Mouse (Mus musculus) 3134 (cell line): ENCODE data around the gene Creg1.
A peak's percentile ranks its signal among the peaks of the same experiment; 100 is the strongest.
"Not testable (repeated sequence)": the region's sequence is repeated elsewhere in the genome, so short reads cannot be mapped to it uniquely, and the experiment has no call there.

Experiments used
- DNase-seq: peaks from one replicate; pipeline ENCODE4 v3.0.0-alpha.2; 2011; ENCODE audit warnings: low spot score; ENCODE audit not compliant: insufficient read length; ENCODE audit errors: extremely low read depth

Gene Creg1

DNA sequence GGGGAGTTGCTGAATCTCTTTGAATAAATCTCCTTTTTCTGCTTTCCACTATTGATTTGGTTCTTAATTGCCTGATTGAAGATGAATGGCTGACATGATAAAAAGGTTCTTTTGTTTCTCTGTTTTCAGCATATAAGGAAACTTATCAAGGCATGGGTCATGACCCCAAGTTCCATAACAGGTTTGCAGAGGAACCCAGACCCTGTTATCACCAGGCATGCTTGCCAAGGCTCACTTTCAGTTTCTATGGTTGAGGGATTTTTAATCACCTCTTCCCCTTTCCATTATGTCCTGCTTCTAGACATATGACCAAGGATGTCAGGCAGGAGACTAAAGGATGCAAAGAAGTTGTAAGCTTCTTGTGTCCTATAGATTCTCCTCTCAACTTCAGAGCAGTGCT lies 12.4 kb upstream of the Creg1 start:
- DNase-seq: no peak

DNA sequence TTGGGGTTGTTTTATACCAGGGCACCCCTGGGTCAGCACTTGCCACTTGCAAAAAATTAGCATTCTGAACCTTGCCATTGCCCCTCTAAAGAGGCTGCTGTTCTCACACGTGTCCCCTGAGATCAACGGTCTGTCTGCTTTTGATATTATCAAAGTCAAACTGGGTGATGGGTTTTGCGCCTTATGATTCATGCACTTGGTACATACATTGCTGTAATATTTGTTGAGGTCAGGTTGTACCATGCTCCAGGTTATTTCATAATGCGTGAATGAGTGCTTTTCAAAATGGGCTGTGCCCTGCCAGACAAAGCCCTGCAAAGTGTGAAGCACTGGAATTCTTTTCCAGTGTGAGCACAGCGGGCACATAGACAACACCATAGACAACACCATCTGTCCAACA lies 11.7 kb upstream of the Creg1 start:
- no peak for DNase-seq

DNA sequence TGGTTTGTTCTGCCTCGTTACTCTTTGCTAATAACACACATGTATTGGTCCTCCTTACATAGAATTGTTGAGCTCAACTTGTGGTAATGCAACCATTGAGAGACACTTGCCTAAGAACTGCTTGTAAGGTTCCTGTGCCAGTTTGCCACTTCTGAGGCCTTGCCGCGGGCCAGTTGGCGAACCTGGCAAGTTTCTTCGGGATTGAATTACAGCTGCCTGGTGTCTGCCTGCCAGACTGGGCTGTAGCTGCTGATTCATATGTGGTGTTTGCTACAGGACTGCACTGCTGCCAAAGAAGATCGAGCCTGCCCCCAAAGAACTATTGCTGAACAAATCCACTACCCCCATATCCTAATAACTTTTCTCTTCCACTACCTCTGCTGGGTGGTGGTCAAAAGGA lies 9.3 kb upstream of the Creg1 start:
- peak; percentile 54 for DNase-seq

DNA sequence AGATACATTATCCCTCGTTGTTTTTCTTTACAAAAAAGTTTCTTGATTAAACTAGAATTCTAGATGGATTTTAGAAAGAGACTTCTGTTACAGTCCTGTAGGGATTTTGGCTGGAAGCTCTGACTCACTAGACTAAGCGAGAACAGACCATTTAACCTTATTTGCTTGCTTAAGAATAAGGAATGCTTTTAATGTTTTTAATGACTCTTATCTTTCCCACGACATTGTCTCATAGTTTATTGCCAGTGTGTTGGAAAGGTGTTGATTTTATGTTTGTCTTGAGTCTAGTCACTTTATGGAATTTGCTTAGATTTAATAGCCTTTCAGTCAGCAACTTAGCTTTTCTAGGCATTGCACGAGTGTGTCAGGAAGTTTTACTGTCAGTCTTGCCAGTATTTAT lies 8.4 kb upstream of the Creg1 start:
- no peak for DNase-seq

DNA sequence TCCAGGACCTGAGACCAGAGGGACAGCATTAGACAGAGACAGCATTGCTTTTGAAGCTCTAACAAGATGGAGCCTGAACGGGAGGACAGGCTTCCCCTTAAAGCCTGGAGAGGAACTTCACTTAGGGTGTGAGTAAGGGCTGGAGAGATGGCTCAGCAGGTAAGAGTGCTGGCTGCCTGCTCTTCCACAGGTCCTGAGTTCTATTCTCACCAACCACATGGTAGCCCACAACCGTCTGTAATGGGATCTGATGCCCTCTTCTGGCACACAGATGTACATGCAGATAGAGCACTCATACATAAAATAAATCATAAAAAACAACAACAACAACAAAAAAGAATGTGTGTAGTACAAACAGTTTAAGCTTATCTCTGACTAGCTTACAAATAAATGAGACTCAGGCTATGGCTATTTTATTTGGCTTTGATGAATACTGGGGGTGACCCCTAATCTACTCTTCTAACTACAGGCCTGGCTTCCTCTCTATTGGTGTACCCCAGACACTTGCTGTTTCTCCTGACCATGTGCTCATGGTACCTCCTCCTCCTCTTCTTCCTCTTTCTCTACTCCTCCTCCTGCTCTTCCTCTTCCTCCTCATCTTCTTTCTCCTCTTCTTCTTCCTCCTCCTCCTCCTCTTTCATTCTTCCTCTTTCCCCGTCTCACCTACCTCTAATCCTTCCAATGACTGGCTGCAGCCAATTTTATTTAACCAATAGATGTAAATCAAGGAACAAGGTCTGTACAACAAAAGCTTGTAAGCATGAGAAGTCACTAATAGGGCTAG lies 1.8 kb upstream of the Creg1 start:
- no peak for DNase-seq

DNA sequence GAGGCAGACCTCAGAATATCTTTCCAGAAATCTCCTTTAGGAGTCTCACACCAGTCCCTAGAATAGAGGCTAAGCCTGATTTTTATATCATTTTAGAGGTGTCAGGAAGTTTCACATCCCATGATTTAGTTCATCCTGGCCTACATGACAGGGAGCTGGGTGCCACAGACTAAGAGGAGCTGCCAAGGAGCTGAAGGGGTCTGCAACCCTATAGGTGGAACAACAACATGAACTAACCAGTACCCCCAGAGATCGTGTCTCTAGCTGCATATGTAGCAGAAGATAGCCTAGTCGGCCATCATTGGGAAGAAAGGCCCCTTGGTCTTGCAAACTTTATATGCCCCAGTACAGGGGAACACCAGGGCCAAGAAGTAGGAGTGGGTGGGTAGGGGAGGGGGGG lies 1.0 kb upstream of the Creg1 start:
- not testable (repeated sequence) for DNase-seq

DNA sequence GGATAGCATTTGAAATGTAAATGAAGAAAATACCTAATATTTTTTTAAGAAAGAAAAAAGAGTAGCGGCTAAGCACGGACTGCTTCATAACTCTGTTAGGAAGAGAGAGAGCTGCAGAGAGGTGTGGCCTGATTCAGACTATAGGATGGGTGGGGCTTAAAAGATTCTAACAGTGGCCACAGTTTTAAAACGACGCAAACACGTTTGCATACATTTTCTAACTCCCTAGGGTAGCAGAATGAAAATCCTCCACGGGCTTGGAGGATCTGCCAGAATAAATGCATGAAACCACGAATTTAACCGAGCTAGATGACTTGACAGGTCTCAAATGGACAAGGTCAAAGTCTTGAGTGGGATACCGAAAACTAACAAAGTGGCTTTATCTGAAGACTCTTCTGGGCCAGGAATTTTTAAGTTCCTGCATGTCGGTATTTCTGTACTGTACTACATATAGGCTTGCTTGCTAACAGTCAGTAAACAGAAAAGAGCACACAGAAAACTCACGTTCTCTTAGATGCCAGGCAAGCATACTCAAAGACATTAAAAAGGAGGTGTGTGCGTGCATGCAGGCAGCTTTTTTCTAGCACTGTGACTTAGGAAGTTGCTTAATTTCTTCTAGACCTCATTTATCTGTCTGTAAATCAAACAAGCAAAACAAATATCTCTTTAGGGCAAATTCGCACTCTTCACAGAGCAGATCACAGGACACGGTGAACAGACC lies 472 bp upstream of the Creg1 start:
- DNase-seq: no peak

DNA sequence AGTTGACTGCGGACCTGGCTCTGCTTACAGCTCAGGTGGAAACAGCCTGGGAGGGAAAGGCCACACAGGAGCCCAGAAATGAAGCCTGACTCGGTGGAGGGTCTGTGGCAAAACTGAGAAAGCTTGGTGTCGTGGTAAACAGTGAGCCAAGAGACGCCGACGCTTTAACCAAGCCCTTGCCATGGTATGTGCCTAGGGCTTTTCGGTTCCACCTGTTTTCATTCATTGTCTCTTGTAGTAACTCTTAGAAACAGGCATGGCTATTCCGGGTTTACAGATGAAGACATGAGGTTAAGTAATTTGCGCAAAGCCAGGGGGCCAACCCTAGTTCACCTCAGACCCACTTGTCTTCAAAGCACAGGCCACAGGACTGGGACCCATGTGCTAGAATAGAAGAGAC lies 1.0 kb downstream of the Creg1 start:
- no peak for DNase-seq

DNA sequence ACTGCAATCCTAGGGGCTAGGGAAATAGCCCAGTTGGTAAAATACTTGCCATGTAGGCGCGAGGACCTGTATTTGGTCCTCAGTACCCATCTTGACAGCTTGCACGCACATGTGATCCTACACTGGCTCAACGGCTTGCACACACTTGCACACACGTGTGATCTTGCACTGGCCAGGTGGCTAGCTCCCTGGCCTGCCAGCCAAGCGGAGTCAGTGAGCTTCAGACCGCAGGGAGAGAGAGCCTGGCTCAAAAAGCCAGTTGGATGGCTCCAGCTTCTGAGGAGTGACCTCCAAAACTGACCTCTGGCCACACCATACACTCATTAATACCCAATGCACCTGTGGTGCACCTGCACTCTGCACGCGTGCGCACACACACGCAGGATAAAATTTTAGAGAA lies 1.5 kb downstream of the Creg1 start:
- DNase-seq: no peak

DNA sequence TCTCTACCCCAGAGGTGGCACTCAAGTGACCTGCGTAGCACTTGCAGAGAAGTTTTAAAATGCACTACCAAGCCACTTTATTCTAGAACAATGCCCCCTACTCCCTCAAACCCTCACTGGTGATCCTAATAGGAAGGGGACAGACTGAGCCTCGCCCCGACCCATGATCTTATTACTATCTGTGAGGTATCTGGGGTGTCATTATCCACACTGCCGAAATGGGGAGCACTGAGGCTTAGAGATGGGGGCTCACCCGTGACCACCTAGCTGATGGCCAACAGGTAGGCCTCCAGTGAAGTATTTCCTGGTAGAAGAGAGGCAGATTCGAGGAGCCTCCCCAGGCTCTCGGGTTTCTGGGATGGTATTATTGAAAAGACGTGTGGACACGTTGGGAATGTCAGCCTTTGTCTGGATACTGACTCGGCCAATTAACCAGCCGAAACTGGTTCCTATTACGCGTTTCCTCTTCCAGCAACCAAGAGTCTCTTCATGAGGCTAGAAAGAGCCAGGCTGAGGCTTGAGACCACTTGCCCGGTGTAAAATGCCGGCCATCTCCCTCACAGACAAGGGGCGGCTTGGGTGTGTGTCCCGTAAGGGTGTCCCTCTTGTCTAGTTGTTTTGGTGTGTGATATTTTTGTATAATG lies 2.2 kb downstream of the Creg1 start:
- no peak for DNase-seq

DNA sequence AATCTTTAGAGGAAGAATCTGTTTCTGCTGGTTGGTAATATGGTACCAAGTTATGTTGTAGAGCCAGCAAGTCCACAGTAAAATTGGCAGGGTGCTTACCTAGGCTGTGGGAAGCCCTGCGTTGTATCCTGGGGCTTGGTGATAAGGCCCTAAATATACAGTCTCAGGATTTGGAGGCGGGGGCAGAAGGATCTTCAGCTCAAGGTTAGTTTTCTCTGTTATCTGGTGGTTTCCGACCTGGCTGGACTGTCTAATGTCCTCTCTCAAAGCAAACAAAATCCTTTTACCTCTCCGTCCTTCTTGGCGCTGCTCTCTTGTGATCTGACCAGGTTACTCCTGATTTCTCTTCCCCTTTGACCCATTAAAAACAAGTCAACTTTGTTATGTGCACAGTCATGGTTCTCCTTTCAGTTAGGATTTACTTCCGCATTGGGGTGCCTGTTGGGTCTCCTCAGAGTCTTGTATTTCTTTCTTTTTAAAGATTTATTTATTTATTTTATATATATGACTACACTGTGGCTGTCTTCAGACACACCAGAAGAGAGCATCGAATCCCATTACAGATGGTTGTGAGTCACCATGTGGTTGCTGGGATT lies 2.8 kb downstream of the Creg1 start:
- DNase-seq: no peak

DNA sequence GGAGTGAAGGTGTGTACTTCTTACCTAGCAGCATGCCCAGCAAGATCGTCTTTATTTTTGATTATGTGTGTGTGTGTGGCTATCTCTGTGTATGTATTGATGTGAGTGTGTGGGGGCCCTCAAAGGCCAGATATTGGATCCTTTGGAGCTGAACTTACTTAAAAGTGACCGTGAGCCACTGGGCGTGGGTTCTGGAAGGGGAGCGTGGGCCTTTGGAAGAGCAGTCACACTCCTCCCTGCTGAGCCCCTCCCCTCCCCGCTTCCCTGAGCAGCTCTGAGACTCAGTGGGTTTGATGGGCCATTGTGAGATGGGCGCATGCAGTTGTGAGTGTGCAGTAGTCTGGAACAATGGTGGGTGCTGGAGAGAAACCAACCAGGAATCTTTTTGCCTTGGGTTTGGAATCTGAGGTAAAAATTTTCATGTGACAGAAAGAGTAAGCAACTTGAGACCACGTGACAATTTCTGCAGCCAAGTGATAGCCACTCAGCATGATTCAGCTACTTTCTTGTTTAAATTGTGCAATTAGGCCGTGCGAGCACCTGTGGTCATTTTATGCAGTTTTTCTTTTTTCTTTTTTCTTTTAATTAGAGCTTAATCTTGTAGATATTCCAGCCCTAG lies 5.5 kb downstream of the Creg1 start:
- peak; percentile 50 for DNase-seq

DNA sequence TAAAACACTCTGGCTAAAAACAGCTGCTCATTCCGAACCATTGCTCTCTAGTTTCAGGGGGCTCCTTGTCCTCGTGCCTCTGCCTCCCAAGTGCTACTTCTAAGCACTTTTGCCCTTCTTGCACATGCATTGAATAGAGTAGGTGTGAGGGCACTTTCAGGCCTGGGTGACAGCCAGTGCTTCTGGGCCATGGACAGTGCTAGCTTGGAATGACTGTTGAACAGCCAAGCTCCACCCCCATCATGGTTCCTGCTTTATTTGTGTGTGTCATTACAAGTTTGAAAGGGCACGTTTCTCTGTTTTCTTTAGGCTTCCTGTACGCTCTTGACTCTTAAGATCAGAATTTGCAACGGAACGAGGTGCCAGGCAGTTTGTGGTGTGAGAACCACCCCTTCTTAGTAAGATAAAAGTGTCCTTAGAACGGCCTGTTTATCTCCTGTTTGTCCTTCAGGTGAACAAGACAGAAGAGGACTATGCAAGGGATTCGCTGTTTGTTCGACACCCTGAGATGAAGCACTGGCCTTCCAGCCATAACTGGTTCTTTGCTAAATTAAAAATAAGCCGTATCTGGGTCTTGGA lies 6.7 kb downstream of the Creg1 start:
- DNase-seq: no peak

DNA sequence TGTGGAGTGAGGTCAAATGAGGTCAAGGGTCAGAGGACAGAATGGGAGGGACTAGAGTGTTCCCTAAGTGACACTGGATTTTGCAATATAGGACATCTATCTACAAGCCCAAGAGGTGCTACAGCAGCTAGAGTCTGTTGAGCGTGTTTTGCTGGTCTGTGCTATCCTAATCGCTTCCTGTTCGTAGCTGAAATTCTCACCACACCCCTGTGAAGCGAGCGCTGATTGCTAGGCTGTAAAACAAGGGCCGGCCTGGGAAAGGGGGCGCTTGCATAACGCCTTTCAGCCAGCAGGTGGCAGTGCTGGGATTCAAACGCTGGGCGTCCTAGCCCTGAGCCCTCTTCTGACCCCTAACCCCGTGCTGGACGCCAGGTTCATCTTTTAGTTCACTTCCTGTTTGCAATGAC lies 7.9 kb downstream of the Creg1 start:
- DNase-seq: peak; percentile 37

DNA sequence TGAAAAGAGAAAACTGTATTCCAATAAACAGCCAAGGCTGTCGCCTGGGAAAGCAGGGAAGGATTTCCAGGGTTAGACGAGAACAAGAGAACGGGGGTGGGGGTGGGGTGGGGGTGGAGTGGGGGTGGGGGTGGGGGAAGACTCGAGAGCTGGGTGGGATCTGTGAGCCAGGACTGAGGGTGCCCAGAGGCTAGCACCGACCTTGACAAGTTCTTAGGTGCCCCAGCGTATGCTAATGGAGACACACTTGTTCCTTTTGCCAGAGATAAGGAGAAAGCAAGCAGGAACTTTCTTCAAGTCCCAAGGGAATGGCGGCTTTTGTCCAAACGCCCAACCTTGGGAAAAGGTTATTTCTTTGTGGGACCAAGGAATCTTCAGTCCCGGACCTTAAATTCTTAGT lies 8.5 kb downstream of the Creg1 start:
- no peak for DNase-seq

DNA sequence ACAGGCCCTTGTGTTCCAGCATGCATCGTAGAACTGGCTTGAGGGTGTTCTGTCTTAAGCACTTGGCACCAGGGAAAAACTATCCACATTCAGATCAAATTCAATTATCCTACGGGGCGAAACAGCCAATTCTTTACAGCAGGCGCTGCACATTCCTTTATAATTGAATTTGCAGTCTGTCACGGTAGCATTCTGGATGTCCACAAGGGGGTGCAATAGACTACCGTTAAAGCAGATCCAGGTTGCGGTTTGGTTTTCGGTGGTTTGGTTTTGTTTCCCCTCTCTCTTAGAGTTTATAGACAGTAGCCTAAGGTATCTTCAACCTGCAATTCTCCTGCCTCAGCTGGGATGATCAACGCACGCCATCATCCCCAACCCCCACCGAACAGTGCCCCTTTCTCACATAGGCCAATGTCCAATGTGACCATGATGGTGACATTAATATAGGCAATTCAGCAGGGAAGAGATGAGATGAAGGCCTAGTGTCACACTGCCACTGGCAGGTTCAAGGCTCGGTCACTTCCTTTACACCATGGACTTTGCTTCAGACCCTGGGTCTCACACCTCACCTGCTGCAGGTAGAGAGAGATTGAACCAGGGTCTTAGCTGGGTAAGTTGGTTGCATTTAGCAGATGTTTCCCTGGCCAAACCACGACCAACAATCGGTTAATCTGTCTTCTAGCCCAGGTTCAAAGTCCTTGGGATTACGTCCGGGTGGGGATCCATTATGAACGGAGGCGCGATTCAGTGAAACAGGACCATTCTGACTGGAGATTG lies 12.2 kb downstream of the Creg1 start:
- no peak for DNase-seq

DNA sequence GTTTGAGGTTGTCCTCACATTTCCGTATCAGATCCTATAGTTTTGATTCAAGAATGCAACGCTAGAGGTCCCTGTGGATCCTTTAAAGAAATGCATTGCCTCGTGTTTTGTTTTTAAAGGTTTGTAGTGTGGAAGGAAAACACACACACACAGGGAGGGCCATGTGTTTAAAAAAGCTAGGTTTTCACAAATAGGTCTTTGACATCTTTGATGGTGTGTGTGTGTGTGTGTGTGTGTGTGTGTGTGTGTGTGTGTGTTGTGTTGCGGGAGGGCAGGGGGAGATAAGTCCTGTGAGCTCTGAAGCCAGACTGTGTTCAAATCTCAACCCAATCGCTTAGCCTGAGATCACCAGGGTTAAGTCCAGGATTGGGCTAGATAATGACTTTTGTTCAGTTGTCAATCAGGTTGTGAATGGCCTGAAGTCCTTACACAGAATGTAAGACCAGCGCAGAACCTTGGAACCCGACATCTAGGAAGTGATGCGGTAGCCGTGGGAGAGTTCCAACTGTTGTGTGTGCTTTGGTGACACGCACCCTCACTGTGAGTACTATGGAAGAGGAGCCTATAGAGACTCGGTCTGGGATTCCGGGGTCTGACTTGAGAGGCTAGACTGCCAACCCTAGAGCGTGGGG lies 16.5 kb downstream of the Creg1 start:
- DNase-seq: no peak

DNA sequence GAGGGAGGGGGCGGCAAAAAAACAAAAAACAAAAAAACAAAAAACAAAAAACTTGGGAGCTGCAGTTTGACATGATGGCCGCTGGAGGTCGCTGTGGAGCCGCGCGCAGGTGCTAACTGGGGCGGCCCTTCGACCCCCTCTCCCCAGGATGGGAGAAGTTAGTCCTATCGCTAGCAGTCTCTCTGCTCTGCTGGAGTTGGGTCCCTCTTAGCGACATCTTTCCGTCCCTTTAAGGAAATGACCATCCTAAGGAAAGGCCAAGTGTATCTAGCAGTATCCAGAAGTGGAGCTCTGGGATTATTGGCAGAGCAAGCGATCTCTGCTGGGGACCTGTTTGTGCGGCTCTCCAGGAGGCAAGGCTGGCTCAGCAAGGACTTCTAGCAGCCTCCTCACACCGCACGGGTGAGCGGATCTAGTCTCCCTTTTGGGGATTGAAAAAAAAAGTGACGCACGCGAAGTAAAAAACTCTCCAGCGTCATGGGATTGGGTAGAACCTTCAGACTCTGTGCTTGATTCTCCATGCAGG lies 17.1 kb downstream of the Creg1 start:
- DNase-seq: no peak

DNA sequence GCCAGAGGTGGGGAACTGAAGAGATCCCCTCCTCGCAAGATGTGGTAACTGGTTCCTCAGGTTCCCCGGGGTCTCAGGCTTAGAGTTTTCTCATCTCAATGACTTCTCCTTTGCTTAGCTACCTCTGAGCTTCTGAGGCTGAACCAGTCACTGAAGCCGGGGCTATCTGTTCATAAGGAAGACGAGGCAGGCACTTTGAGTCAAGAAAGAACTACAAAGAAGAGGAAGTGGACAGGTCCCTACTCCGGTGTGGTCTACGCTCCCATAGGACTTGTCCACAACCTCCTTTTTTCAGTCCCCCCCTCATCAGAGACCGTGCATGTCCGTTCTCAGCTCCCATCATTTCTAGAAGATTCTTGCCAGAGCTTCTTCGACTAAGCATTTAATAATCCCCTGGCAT lies 17.9 kb downstream of the Creg1 start:
- DNase-seq: no peak
